Mouse (Mus musculus): ENCODE measurements around the gene Hspa8. TPM values are rescaled to one million over a fixed set of nuclear protein-coding genes. Genes with fewer than 3 reads are reported as not detected.

Hspa8 gene
- polyA plus RNA-seq (2015; fragmentation: Nextera tagmentation; extraction: Ambion mirVana): 1,780 and 2,224 TPM in 2 replicates

GRCm38 (mm10) chr9:40800675-40801612, at the start of gene Hspa8:
Hspa8 (plus strand) TSS chr9:40800984.
- DNase-seq (peak; percentile 99), ATAC-seq (ENCODE audit: low read depth) (peak; percentile 89)
- Histone ChIP-seq H3K27me3 (no peaks in the 10 kb centered on the region), H3K9me3 (replicated peaks) (no peaks in the 10 kb centered on the region), H3K27ac (peak within 1 kb of the TSS; percentile 96), H3K36me3 (peaks cover 42% of the 10 kb centered on the region), H3K4me1 (replicated peaks) (peaks cover 43% of the 10 kb centered on the region), H3K4me2 (peak within 1 kb of the TSS; percentile 91), H3K9ac (peak within 1 kb of the TSS; percentile 98), H3K4me3 (replicated peaks) (peak within 1 kb of the TSS; percentile 93)
- under 1% methylated on average over 81 of the region's 83 CpGs for WGBS (ENCODE audit: insufficient replicate concordance)

GRCm38 (mm10) chr9:40751749-40752148, 49.0 kb upstream of the Hspa8 start:
- no peak overlapping the region for H3K4me2 ChIP-seq
- 73% methylated on average over 3 of the region's 3 CpGs for WGBS (ENCODE audit: insufficient replicate concordance)
- H3K27ac ChIP-seq: no peak overlapping the region
- no peak overlapping the region for H3K9ac ChIP-seq
- no peaks in the 10 kb centered on the region for H3K27me3 ChIP-seq
- no peaks in the 10 kb centered on the region for H3K36me3 ChIP-seq
- no peak overlapping the region for H3K4me3 ChIP-seq (replicated peaks)
- H3K4me1 ChIP-seq (replicated peaks): peaks cover under 1% of the 10 kb centered on the region; the same call in 1 of the 2 replicates
- H3K9me3 ChIP-seq (replicated peaks): no peaks in the 10 kb centered on the region
- ATAC-seq (ENCODE audit: low read depth): no peak
- no peak for DNase-seq

- H3K27ac ChIP-seq: no peak overlapping the region
- H3K4me2 ChIP-seq: peak overlapping the region; percentile 49
- no peaks in the 10 kb centered on the region for H3K9me3 ChIP-seq (replicated peaks)
- DNase-seq: peak; percentile 22
- ATAC-seq (ENCODE audit: low read depth): no peak
- no peak overlapping the region for H3K9ac ChIP-seq
- no peaks in the 10 kb centered on the region for H3K36me3 ChIP-seq
- no peaks in the 10 kb centered on the region for H3K27me3 ChIP-seq
- H3K4me3 ChIP-seq (replicated peaks): peak overlapping the region; percentile 24
- H3K4me1 ChIP-seq (replicated peaks): peaks cover 13% of the 10 kb centered on the region
- WGBS (ENCODE audit: insufficient replicate concordance): 19% methylated on average over 4 of the region's 4 CpGs
These were observed 44.4 kb upstream of the Hspa8 start for GRCm38 (mm10) chr9:40756401-40756800.

GRCm38 (mm10) chr9:40757105-40757626, 43.6 kb upstream of the Hspa8 start:
- 13% methylated on average over 12 of the region's 12 CpGs for WGBS (ENCODE audit: insufficient replicate concordance)

GRCm38 (mm10) chr9:40757685-40758270, 43.0 kb upstream of the Hspa8 start:
- Histone ChIP-seq H3K9me3 (replicated peaks) (no peaks in the 10 kb centered on the region), H3K27me3 (no peaks in the 10 kb centered on the region), H3K4me3 (replicated peaks) (peak overlapping the region; percentile 27; the same call in 1 of the 2 replicates), H3K27ac (no peak overlapping the region), H3K9ac (no peak overlapping the region), H3K4me2 (peak overlapping the region; percentile 49), H3K36me3 (no peaks in the 10 kb centered on the region), H3K4me1 (replicated peaks) (peaks cover 13% of the 10 kb centered on the region)
- DNase-seq (peak; percentile 42), ATAC-seq (ENCODE audit: low read depth) (peak; percentile 75)
- WGBS (ENCODE audit: insufficient replicate concordance): 11% methylated on average over 22 of the region's 22 CpGs

More at GRCm38 (mm10) chr9:40757105-40757626, 43.6 kb upstream of the Hspa8 start:
- Histone ChIP-seq H3K27ac (no peak overlapping the region), H3K4me1 (replicated peaks) (peaks cover 13% of the 10 kb centered on the region), H3K36me3 (no peaks in the 10 kb centered on the region), H3K9ac (no peak overlapping the region), H3K4me3 (replicated peaks) (peak overlapping the region; percentile 16; the same call in 1 of the 2 replicates), H3K27me3 (no peaks in the 10 kb centered on the region), H3K4me2 (peak overlapping the region; percentile 49), H3K9me3 (replicated peaks) (no peaks in the 10 kb centered on the region)
- DNase-seq (no peak), ATAC-seq (ENCODE audit: low read depth) (peak; percentile 69)

GRCm38 (mm10) chr9:40762354-40762753, 38.4 kb upstream of the Hspa8 start:
- H3K4me2 ChIP-seq: no peak overlapping the region
- H3K27me3 ChIP-seq: no peaks in the 10 kb centered on the region
- no peak overlapping the region for H3K4me3 ChIP-seq (replicated peaks)
- DNase-seq: no peak
- H3K4me1 ChIP-seq (replicated peaks): peaks cover 6% of the 10 kb centered on the region
- H3K9me3 ChIP-seq (replicated peaks): no peaks in the 10 kb centered on the region
- no peaks in the 10 kb centered on the region for H3K36me3 ChIP-seq
- 48% methylated on average over 6 of the region's 6 CpGs for WGBS (ENCODE audit: insufficient replicate concordance)
- H3K9ac ChIP-seq: no peak overlapping the region
- no peak overlapping the region for H3K27ac ChIP-seq
- no peak for ATAC-seq (ENCODE audit: low read depth)

- no peak overlapping the region for H3K4me3 ChIP-seq (replicated peaks)
- H3K9me3 ChIP-seq (replicated peaks): no peaks in the 10 kb centered on the region
- no peaks in the 10 kb centered on the region for H3K36me3 ChIP-seq
- WGBS (ENCODE audit: insufficient replicate concordance): 61% methylated on average over 8 of the region's 9 CpGs
- H3K9ac ChIP-seq: no peak overlapping the region
- H3K27ac ChIP-seq: no peak overlapping the region
- no peak for ATAC-seq (ENCODE audit: low read depth)
- no peaks in the 10 kb centered on the region for H3K27me3 ChIP-seq
- H3K4me1 ChIP-seq (replicated peaks): no peaks in the 10 kb centered on the region
- no peak for DNase-seq
- H3K4me2 ChIP-seq: no peak overlapping the region
These were observed 35.8 kb upstream of the Hspa8 start for GRCm38 (mm10) chr9:40764887-40765580.

GRCm38 (mm10) chr9:40765581-40765940, 35.2 kb upstream of the Hspa8 start:
- 19% methylated on average over 12 of the region's 12 CpGs for WGBS (ENCODE audit: insufficient replicate concordance)
- Histone ChIP-seq H3K27me3 (no peaks in the 10 kb centered on the region), H3K9ac (no peak overlapping the region), H3K36me3 (no peaks in the 10 kb centered on the region), H3K4me2 (no peak overlapping the region), H3K4me3 (replicated peaks) (no peak overlapping the region), H3K9me3 (replicated peaks) (no peaks in the 10 kb centered on the region), H3K27ac (no peak overlapping the region), H3K4me1 (replicated peaks) (no peaks in the 10 kb centered on the region)
- ATAC-seq (ENCODE audit: low read depth) (no peak), DNase-seq (no peak)

GRCm38 (mm10) chr9:40766058-40766605, 34.7 kb upstream of the Hspa8 start:
- no peaks in the 10 kb centered on the region for H3K4me1 ChIP-seq (replicated peaks)
- H3K9ac ChIP-seq: no peak overlapping the region
- H3K4me2 ChIP-seq: no peak overlapping the region
- H3K27me3 ChIP-seq: no peaks in the 10 kb centered on the region
- no peak overlapping the region for H3K4me3 ChIP-seq (replicated peaks)
- 61% methylated on average over 7 of the region's 7 CpGs for WGBS (ENCODE audit: insufficient replicate concordance)
- H3K36me3 ChIP-seq: no peaks in the 10 kb centered on the region
- DNase-seq (no peak), ATAC-seq (ENCODE audit: low read depth) (no peak)
- H3K27ac ChIP-seq: no peak overlapping the region
- no peaks in the 10 kb centered on the region for H3K9me3 ChIP-seq (replicated peaks)

- DNase-seq (no peak), ATAC-seq (ENCODE audit: low read depth) (no peak)
- H3K4me3 ChIP-seq (replicated peaks): no peak overlapping the region
- H3K9me3 ChIP-seq (replicated peaks): no peaks in the 10 kb centered on the region
- no peaks in the 10 kb centered on the region for H3K4me1 ChIP-seq (replicated peaks)
- H3K9ac ChIP-seq: no peak overlapping the region
- H3K27me3 ChIP-seq: no peaks in the 10 kb centered on the region
- H3K36me3 ChIP-seq: no peaks in the 10 kb centered on the region
- 59% methylated on average over 4 of the region's 4 CpGs for WGBS (ENCODE audit: insufficient replicate concordance)
- H3K27ac ChIP-seq: no peak overlapping the region
- H3K4me2 ChIP-seq: no peak overlapping the region
These were observed 32.8 kb upstream of the Hspa8 start for GRCm38 (mm10) chr9:40767946-40768345.

GRCm38 (mm10) chr9:40772246-40772645, 28.5 kb upstream of the Hspa8 start:
- no peak overlapping the region for H3K9ac ChIP-seq
- H3K27ac ChIP-seq: no peak overlapping the region
- H3K4me3 ChIP-seq (replicated peaks): no peak overlapping the region
- H3K27me3 ChIP-seq: no peaks in the 10 kb centered on the region
- no peaks in the 10 kb centered on the region for H3K9me3 ChIP-seq (replicated peaks)
- H3K4me2 ChIP-seq: no peak overlapping the region
- WGBS (ENCODE audit: insufficient replicate concordance): 70% methylated on average over 13 of the region's 13 CpGs
- H3K4me1 ChIP-seq (replicated peaks): no peaks in the 10 kb centered on the region; the same call in 1 of the 2 replicates
- no peak for ATAC-seq (ENCODE audit: low read depth)
- DNase-seq: no peak
- no peaks in the 10 kb centered on the region for H3K36me3 ChIP-seq
